Mouse (Mus musculus) CH12.LX (cell line): Measurements from ENCODE around the gene Abhd16a. TPM values are rescaled to one million over a fixed set of nuclear protein-coding genes. Genes with fewer than 3 reads are reported as not detected.

Experiments
- DNase-seq: peaks from one replicate; pipeline ENCODE4 v3.0.0-alpha.2; 2013; ENCODE audit errors: extremely low read depth
- H3K27ac ChIP-seq: 2 replicates; pipeline ENCODE4 v1.5.1; 2012; ENCODE audit warnings: low read depth, mild to moderate bottlenecking, control low read depth, moderate library complexity; ENCODE audit not compliant: insufficient read depth
- H3K27me3 ChIP-seq: replicated peaks from 2 replicates; pipeline ENCODE3; 2012; ENCODE audit warnings: inconsistent platforms
- H3K36me3 ChIP-seq, 2 experiments: replicated peaks in 1 of 2; 2 replicates each; pipeline versions ENCODE3 to v1.6.1; 2012; ENCODE audit warnings: inconsistent platforms in 1 of 2, low read length in 1 of 2, mild to moderate bottlenecking in 1 of 2, mixed read lengths in 1 of 2, moderate library complexity in 1 of 2; ENCODE audit not compliant: control insufficient read depth in 1 of 2, insufficient read depth in 1 of 2
- H3K4me1 ChIP-seq, 2 experiments: 2 replicates each; pipeline ENCODE4 v1.6.1; 2012; ENCODE audit warnings: inconsistent platforms in 1 of 2, moderate library complexity in 1 of 2; ENCODE audit not compliant: insufficient read depth in 2 of 2, control insufficient read depth in 1 of 2
- H3K4me2 ChIP-seq: 2 replicates; pipeline ENCODE4 v1.6.1; 2012; ENCODE audit warnings: low read depth, mild to moderate bottlenecking, control low read depth; ENCODE audit not compliant: poor library complexity, insufficient read depth, severe bottlenecking
- H3K4me3 ChIP-seq, 3 experiments: fragments of 150-350 bp in 1 of 3; sonication (generic) in 1 of 3; replicated peaks in 1 of 3; 2 replicates each; pipeline versions ENCODE3 to v1.5.1; 2011 to 2012; ENCODE audit warnings: low read depth in 2 of 3, low read length in 2 of 3, mild to moderate bottlenecking in 2 of 3, moderate library complexity in 2 of 3, control low read depth in 1 of 3, improper control_type of control experiment in 1 of 3, inconsistent platforms in 1 of 3, mixed read lengths in 1 of 3; ENCODE audit not compliant: poor library complexity in 1 of 3
- H3K79me2 ChIP-seq: replicated peaks from 2 replicates; pipeline ENCODE4 v1.6.1; 2012; ENCODE audit warnings: mild to moderate bottlenecking, moderate library complexity; ENCODE audit not compliant: control insufficient read depth, poor library complexity, insufficient read depth, severe bottlenecking; ENCODE audit errors: extremely low read depth
- H3K9ac ChIP-seq: 2 replicates; pipeline ENCODE4 v1.6.1; 2012; ENCODE audit warnings: low read depth, mild to moderate bottlenecking, control low read depth, moderate library complexity; ENCODE audit not compliant: insufficient read depth
- H3K9me3 ChIP-seq: replicated peaks from 2 replicates; pipeline ENCODE3; 2012; ENCODE audit warnings: low read length, inconsistent platforms, mixed read lengths
- CHD1 ChIP-seq: IDR thresholded peaks from 2 replicates; pipeline ENCODE4 v1.6.1; 2012; ENCODE audit warnings: low read depth, low read length, improper control_type of control experiment, inconsistent platforms
- CHD2 ChIP-seq: IDR thresholded peaks from 2 replicates; pipeline ENCODE4 v1.6.1; 2011; ENCODE audit warnings: low read length, improper control_type of control experiment
- E2F4 ChIP-seq: IDR thresholded peaks from 2 replicates; pipeline ENCODE4 v1.6.1; 2011; ENCODE audit warnings: low read depth, low read length, improper control_type of control experiment; ENCODE audit not compliant: insufficient replicate concordance
- ELF1 ChIP-seq: IDR thresholded peaks from 2 replicates; pipeline ENCODE4 v1.6.1; 2014; ENCODE audit warnings: low read depth, mild to moderate bottlenecking, inconsistent platforms, low read length, improper control_type of control experiment
- EP300 ChIP-seq: IDR thresholded peaks from 2 replicates; pipeline ENCODE4 v1.6.1; 2011; ENCODE audit warnings: low read length, improper control_type of control experiment
- ETS1 ChIP-seq: conservative IDR thresholded peaks from 2 replicates; pipeline ENCODE4 v1.6.1; 2012; ENCODE audit warnings: low read depth, mild to moderate bottlenecking, inconsistent platforms, low read length, improper control_type of control experiment, moderate library complexity
- HCFC1 ChIP-seq: IDR thresholded peaks from 2 replicates; pipeline ENCODE4 v1.6.1; 2012; ENCODE audit warnings: low read depth, mild to moderate bottlenecking, inconsistent platforms, low read length, improper control_type of control experiment
- IRF4 ChIP-seq: IDR thresholded peaks from 2 replicates; pipeline ENCODE4 v1.6.1; 2014; ENCODE audit warnings: low read depth, mild to moderate bottlenecking, inconsistent platforms, low read length, improper control_type of control experiment
- KAT2A ChIP-seq: IDR thresholded peaks from 2 replicates; pipeline ENCODE4 v1.6.1; 2012; ENCODE audit warnings: low read length, improper control_type of control experiment, inconsistent platforms; ENCODE audit not compliant: insufficient replicate concordance
- MAFK ChIP-seq: IDR thresholded peaks from 2 replicates; pipeline ENCODE4 v1.6.1; 2011; ENCODE audit warnings: low read length, improper control_type of control experiment; ENCODE audit not compliant: insufficient replicate concordance
- MEF2A ChIP-seq: IDR thresholded peaks from 2 replicates; pipeline ENCODE4 v1.6.1; 2014; ENCODE audit warnings: low read depth, mild to moderate bottlenecking, inconsistent platforms, low read length, improper control_type of control experiment, borderline replicate concordance
- MYC ChIP-seq: IDR thresholded peaks from 2 replicates; pipeline ENCODE4 v1.6.1; 2011; ENCODE audit warnings: low read depth, mild to moderate bottlenecking, improper control_type of control experiment, low read length
- NELFE ChIP-seq: IDR thresholded peaks from 2 replicates; pipeline ENCODE4 v1.6.1; 2011; ENCODE audit warnings: low read depth, low read length, improper control_type of control experiment
- NRF1 ChIP-seq: IDR thresholded peaks from 2 replicates; pipeline ENCODE4 v1.6.1; 2014; ENCODE audit warnings: low read depth, mild to moderate bottlenecking, inconsistent platforms, low read length, improper control_type of control experiment, moderate library complexity
- PAX5 ChIP-seq: IDR thresholded peaks from 2 replicates; pipeline ENCODE4 v1.6.1; 2012; ENCODE audit warnings: low read length, inconsistent platforms, mixed read lengths
- SIN3A ChIP-seq: IDR thresholded peaks from 2 replicates; pipeline ENCODE4 v1.6.1; 2012; ENCODE audit warnings: low read length, improper control_type of control experiment, inconsistent platforms
- TBP ChIP-seq: conservative IDR thresholded peaks from 2 replicates; pipeline ENCODE4 v1.6.1; 2011; ENCODE audit warnings: low read depth, low read length, improper control_type of control experiment
- UBTF ChIP-seq: IDR thresholded peaks from 2 replicates; pipeline ENCODE4 v1.6.1; 2012; ENCODE audit warnings: low read depth, mild to moderate bottlenecking, inconsistent platforms, low read length, improper control_type of control experiment, moderate library complexity
- USF2 ChIP-seq: conservative IDR thresholded peaks from 2 replicates; pipeline ENCODE4 v1.6.1; 2011; ENCODE audit warnings: low read depth, low read length, improper control_type of control experiment
- ZC3H11A ChIP-seq: IDR thresholded peaks from 2 replicates; pipeline ENCODE4 v1.6.1; 2012; ENCODE audit warnings: low read depth, mild to moderate bottlenecking, inconsistent platforms, low read length, improper control_type of control experiment
- ZMIZ1 ChIP-seq: IDR thresholded peaks from 2 replicates; pipeline ENCODE4 v1.6.1; 2012; ENCODE audit warnings: low read depth, mild to moderate bottlenecking, inconsistent platforms, low read length, improper control_type of control experiment
- ZNF384 ChIP-seq: IDR thresholded peaks from 2 replicates; pipeline ENCODE4 v1.6.1; 2012; ENCODE audit warnings: low read depth, low read length, improper control_type of control experiment, inconsistent platforms
- dilution Hi-C: fragments of 300-500 bp; cut with MboI; formaldehyde crosslinking; loops from 2 replicates; pipeline ENCODE4 v1.14.3; 2020; ENCODE audit warnings: low sequenced_read_pairs; ENCODE audit not compliant: extremely low pct_unique_long_range_greater_than_20kb, extremely low pct_ligation_motif_present
- in situ Hi-C: fragments of 300-500 bp; cut with MboI; formaldehyde crosslinking; loops from 3 replicates; pipeline ENCODE4 v1.14.3; 2019; ENCODE audit warnings: low sequenced_read_pairs, low pct_ligation_motif_present, low pct_unique_long_range_greater_than_20kb, mixed read lengths
- polyA plus RNA-seq: library from polyadenylated mRNA; unstranded; fragments of >175 nt; gene quantifications from 2 replicates; pipeline ENCODE4 v1.2.1, GENCODE M21; 2012; ENCODE audit warnings: low read depth; ENCODE audit not compliant: insufficient read length
- total RNA-seq, 2 experiments: library from RNA; depleted of rRNA; stranded (reverse); fragments of 300-350 nt in 1 of 2; fragments of >200 nt in 1 of 2; gene quantifications; 2 replicates each; pipeline ENCODE4 v1.2.3; 2012 to 2014

Abhd16a gene
- total and polyA plus RNA-seq, 3 experiments: 11.6 to 16.6 (median 15.3) TPM

DNA sequence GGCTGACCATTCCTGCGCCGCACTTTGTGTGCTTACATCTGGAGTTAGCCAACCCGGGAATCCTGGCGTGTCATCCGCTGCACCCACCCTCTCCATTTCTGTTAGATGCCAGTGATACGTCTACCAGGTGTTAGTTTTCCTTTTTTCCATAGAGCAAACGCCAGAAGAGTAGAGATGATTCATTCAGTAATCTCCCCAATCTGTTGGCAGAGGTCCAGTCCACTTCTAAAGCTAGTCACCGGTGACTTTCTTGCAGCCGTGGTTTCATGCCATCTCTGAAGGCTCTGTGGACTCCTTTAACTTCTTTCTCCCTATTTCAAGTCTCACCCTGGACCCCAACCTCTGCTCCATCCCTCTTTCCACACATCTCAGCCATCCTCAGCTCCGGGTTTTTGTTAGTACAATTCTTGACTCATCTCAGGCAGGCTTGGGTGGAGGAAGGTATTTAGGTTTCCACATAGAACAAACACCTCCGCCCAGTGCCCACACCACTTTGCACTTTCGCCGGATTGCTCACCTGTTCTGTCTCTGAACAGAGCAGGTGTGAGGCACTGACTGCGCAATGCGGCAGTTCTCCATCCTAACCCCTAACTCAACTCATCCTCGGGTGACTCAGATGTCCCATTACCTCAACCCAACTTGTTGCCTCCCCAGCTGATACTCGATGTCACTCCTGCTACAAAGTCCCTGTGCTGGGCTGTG, 20.7 kb upstream of the Abhd16a start:
- H3K79me2 ChIP-seq: no peaks in the 10 kb centered on the region
- H3K4me3 ChIP-seq: no peak overlapping the region
- H3K27me3 ChIP-seq: no peaks in the 10 kb centered on the region
- H3K4me2 ChIP-seq: no peak overlapping the region
- H3K36me3 ChIP-seq: peaks cover 0 to 12% of the 10 kb centered on the region in 2 experiments
- no peaks in the 10 kb centered on the region for H3K9me3 ChIP-seq
- no peak for DNase-seq
- dilution Hi-C loops (no loop called here), in situ Hi-C loops (loop anchor here (5.0 kb wide), 1 partner anchor 46 kb away; no protein-coding TSS in a partner anchor)
- H3K27ac ChIP-seq: no peak overlapping the region
- 0 out of 4 replicates have a peak, but pooled peaks cover 2 to 4% of the 10 kb centered on the region in 2 experiments for H3K4me1 ChIP-seq
- no peak overlapping the region for H3K9ac ChIP-seq
- TF ChIP-seq MEF2A (no peak), HCFC1 (no peak), EP300 (no peak), SIN3A (no peak), UBTF (no peak), CHD2 (no peak), ZMIZ1 (no peak), PAX5 (no peak), CHD1 (no peak), ZC3H11A (no peak), ELF1 (no peak), IRF4 (no peak), ETS1 (no peak), MYC (no peak), MAFK (no peak), ZNF384 (no peak), TBP (no peak), E2F4 (no peak), NELFE (no peak)

DNA sequence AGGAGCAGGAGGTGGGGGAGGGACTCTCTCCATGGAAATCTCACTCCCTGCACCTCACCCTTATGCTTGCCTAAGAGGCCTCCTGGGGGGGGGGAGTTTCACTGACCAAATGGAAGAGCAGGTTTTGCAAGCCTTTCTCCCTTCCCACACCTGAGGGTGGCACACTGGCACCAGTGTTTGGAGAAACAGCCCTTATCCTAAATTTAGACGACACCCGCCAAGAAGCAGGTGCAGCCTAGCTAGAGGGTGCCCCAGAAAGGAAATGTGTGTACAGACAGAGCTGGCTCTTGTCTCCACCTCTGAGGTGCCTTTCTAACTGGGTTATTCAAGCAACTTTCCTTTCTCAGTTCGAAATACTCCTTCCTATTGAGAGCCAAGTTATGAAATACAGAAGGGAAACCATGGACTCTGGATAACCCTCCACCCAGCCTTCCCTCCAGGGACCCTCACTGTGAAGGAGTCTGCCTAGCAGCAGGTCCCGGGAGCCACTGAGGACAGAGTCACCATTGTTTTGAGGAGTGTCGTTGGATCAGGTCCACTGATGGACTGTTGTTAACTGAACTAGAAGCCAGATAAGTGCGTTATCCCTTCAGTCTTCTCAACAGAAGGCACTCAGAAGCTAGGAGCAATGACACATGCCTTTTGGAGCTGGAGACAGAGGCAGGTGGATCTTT, 18.4 kb upstream of the Abhd16a start:
- no peak overlapping the region for H3K27ac ChIP-seq
- dilution Hi-C loops: no loop called here
- H3K9me3 ChIP-seq: no peaks in the 10 kb centered on the region
- H3K4me1 ChIP-seq: 0 out of 4 replicates have a peak, but pooled peaks cover 2 to 4% of the 10 kb centered on the region in 2 experiments
- H3K36me3 ChIP-seq: no peaks in the 10 kb centered on the region
- no peak for TF ChIP-seq KAT2A
- TF ChIP-seq PAX5: no peak
- TF ChIP-seq CHD1: no peak
- TF ChIP-seq E2F4: no peak
- no peak for TF ChIP-seq USF2
- no peak for TF ChIP-seq NRF1
- TF ChIP-seq, all 38 proteins: peak for 0
- no peak overlapping the region for H3K4me3 ChIP-seq
- H3K4me2 ChIP-seq: no peak overlapping the region
- H3K79me2 ChIP-seq: no peaks in the 10 kb centered on the region
- in situ Hi-C loops: no loop called here
- no peak for DNase-seq
- no peaks in the 10 kb centered on the region for H3K27me3 ChIP-seq
- H3K9ac ChIP-seq: no peak overlapping the region
